23 mouse cellular contexts compared by ENCODE assay signal in the genomic region with DNA sequence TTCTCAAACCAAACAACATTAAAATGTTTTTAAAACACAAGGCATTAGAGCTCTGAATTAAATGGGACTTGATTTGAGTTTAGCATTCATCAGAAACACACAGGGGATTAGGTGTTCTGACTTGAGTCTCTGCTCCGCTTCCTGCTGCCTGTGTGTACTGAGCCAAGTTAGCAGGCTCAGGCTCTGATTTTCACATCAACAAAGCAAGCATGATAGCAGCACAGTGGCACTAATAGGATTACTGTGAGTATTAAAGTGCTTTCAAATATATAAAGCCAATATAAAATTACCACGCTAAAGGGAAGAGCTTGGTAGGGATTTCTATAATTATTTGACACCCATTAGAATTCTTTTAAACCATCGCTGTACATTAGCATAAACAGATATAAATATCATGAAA.
DNase-seq lines count a peak whose midpoint lies in the region; ATAC-seq and TF ChIP-seq lines count a peak whose summit lies in the region.
"Had no signal": no experiment of that assay in that cellular context is flagged by ENCODE, and none has a peak within 500 bp of the region (broad histone marks: within the 10 kb centered on the region; RNA-seq: fewer than 3 reads in every experiment).

No protein-coding gene starts in this region.

- H3K4me3 ChIP-seq in cerebellum, adult 2 months (replicated peaks; ENCODE audit: insufficient read depth, low read depth, low read length) = no peak overlapping the region
- no peak overlapping the region for H3K4me3 ChIP-seq in hindbrain, postnatal 0 days (ENCODE audit: low read length)
- H3K4me3 ChIP-seq in hindbrain, embryonic 10.5 days = no peak overlapping the region
- no peak overlapping the region for H3K4me3 ChIP-seq in forebrain, embryonic 16.5 days (replicated peaks; ENCODE audit: low read length)
- H3K4me3 ChIP-seq in midbrain, postnatal 0 days (ENCODE audit: low read depth, low read length) = no peak overlapping the region
- H3K4me3 ChIP-seq: embryonic facial prominence, embryonic 15.5 days; heart, embryonic 10.5 days; hindbrain, embryonic 13.5 days; kidney, embryonic 15.5 days; neural tube, embryonic 15.5 days; stomach, embryonic 15.5 days had no signal

- peak; percentile 26 to 37 for DNase-seq in cerebellum, postnatal 10 days
- DNase-seq in cerebellum, adult 2 months = no peak
- peak; percentile 47 for DNase-seq in hindbrain, postnatal 0 days (ENCODE audit: low spot score)
- DNase-seq in hindbrain, embryonic 10.5 days (ENCODE audit: low spot score) = no peak
- peak; percentile 56 for DNase-seq in midbrain, postnatal 0 days (ENCODE audit: low spot score)
- DNase-seq in adrenal gland, postnatal 36 days = no peak
- no peak for DNase-seq in gastrocnemius, postnatal 25 days
- DNase-seq: adrenal gland, adult 8-10 months; cerebellum, adult 11 months; liver; right cerebral cortex, postnatal 25 days; thymus, adult 2 months had no signal

- ATAC-seq in hindbrain, postnatal 0 days = 0 out of 2 replicates have a peak, but pooled peaks have one; percentile 59
- ATAC-seq in forebrain, embryonic 16.5 days = peak; percentile 90
- no peak for ATAC-seq in midbrain, postnatal 0 days (ENCODE audit: low FRiP score)
- ATAC-seq: CD4-positive, CD25-positive, alpha-beta regulatory T cell, adult 4 months; intestine, embryonic 16.5 days; lung, postnatal 0 days; Patski had no signal

- no peaks in the 10 kb centered on the region for H3K27me3 ChIP-seq in cerebellum, adult 2 months (ENCODE audit: control insufficient read depth, insufficient read depth, low read length)
- H3K27me3 ChIP-seq in hindbrain, postnatal 0 days (ENCODE audit: insufficient read depth, low read length) = no peaks in the 10 kb centered on the region
- H3K27me3 ChIP-seq in hindbrain, embryonic 10.5 days (ENCODE audit: insufficient read depth, poor library complexity, severe bottlenecking) = no peaks in the 10 kb centered on the region
- no peaks in the 10 kb centered on the region for H3K27me3 ChIP-seq in forebrain, embryonic 16.5 days (replicated peaks; ENCODE audit: control insufficient read depth, insufficient read depth, low read length)
- H3K27me3 ChIP-seq in midbrain, postnatal 0 days (ENCODE audit: insufficient read depth, low read length) = no peaks in the 10 kb centered on the region
- H3K27me3 ChIP-seq: embryonic facial prominence, embryonic 15.5 days; hindbrain, embryonic 13.5 days; kidney, embryonic 15.5 days; neural tube, embryonic 15.5 days; stomach, embryonic 15.5 days had no signal

- H3K4me2 ChIP-seq in hindbrain, postnatal 0 days (ENCODE audit: low read depth, low read length) = no peak overlapping the region
- H3K4me2 ChIP-seq in forebrain, embryonic 16.5 days (ENCODE audit: low read length) = no peak overlapping the region
- H3K4me2 ChIP-seq in midbrain, postnatal 0 days (ENCODE audit: low read depth, low read length, poor library complexity, severe bottlenecking) = no peak overlapping the region
- H3K4me2 ChIP-seq: embryonic facial prominence, embryonic 15.5 days; hindbrain, embryonic 13.5 days; kidney, embryonic 15.5 days; neural tube, embryonic 15.5 days; stomach, embryonic 15.5 days had no signal

- no peaks in the 10 kb centered on the region for H3K4me1 ChIP-seq in cerebellum, adult 2 months (ENCODE audit: control insufficient read depth, insufficient read depth, low read length)
- no peaks in the 10 kb centered on the region for H3K4me1 ChIP-seq in hindbrain, postnatal 0 days (ENCODE audit: insufficient read depth, low read length)
- 0 out of 2 replicates have a peak, but pooled peaks cover 4% of the 10 kb centered on the region for H3K4me1 ChIP-seq in hindbrain, embryonic 10.5 days (replicated peaks)
- H3K4me1 ChIP-seq in forebrain, embryonic 16.5 days (replicated peaks; ENCODE audit: control insufficient read depth, insufficient read depth, low read length) = no peaks in the 10 kb centered on the region; the same call in 1 of the 2 replicates
- no peaks in the 10 kb centered on the region for H3K4me1 ChIP-seq in midbrain, postnatal 0 days (ENCODE audit: insufficient read depth, low read length)
- H3K4me1 ChIP-seq: embryonic facial prominence, embryonic 15.5 days; heart, embryonic 10.5 days; hindbrain, embryonic 13.5 days; kidney, embryonic 15.5 days; neural tube, embryonic 15.5 days; stomach, embryonic 15.5 days had no signal

- TF ChIP-seq POLR2A in cerebellum, adult 2 months (IDR thresholded peaks at IDR 0.05; ENCODE audit: borderline replicate concordance, insufficient read depth, low read length) = no peak

- no peak for TF ChIP-seq CTCF in cerebellum, adult 2 months (IDR thresholded peaks at IDR 0.05; ENCODE audit: borderline replicate concordance, insufficient read depth, low read depth, low read length)
- no peak for TF ChIP-seq CTCF in hindbrain, postnatal 0 days (IDR thresholded peaks at IDR 0.05; ENCODE audit: low read depth)
- TF ChIP-seq CTCF in midbrain, postnatal 0 days (IDR thresholded peaks at IDR 0.05) = no peak

- no peak overlapping the region for H3K27ac ChIP-seq in cerebellum, adult 2 months (ENCODE audit: insufficient read depth, low read length)
- no peak overlapping the region for H3K27ac ChIP-seq in hindbrain, postnatal 0 days
- no peak overlapping the region for H3K27ac ChIP-seq in hindbrain, embryonic 10.5 days
- no peak overlapping the region for H3K27ac ChIP-seq in forebrain, embryonic 16.5 days (ENCODE audit: low read length)
- no peak overlapping the region for H3K27ac ChIP-seq in midbrain, postnatal 0 days (ENCODE audit: low read depth, low read length)
- H3K27ac ChIP-seq: embryonic facial prominence, embryonic 15.5 days; heart, embryonic 10.5 days; hindbrain, embryonic 13.5 days; kidney, embryonic 15.5 days; neural tube, embryonic 15.5 days; stomach, embryonic 15.5 days had no signal

- WGBS in cerebellum, adult 2 months = 39% methylated on average over 3 of the region's 3 CpGs
- 40% methylated on average over 3 of the region's 3 CpGs for WGBS in hindbrain, postnatal 0 days
- 71% methylated on average over 3 of the region's 3 CpGs for WGBS in hindbrain, embryonic 10.5 days
- WGBS in forebrain, embryonic 16.5 days = 9% methylated on average over 3 of the region's 3 CpGs
- 18% methylated on average over 3 of the region's 3 CpGs for WGBS in midbrain, postnatal 0 days

- no peaks in the 10 kb centered on the region for H3K9me3 ChIP-seq in hindbrain, postnatal 0 days (ENCODE audit: low read length)
- H3K9me3 ChIP-seq in hindbrain, embryonic 10.5 days = no peaks in the 10 kb centered on the region
- no peaks in the 10 kb centered on the region for H3K9me3 ChIP-seq in forebrain, embryonic 16.5 days (ENCODE audit: control insufficient read depth, low read length)
- no peaks in the 10 kb centered on the region for H3K9me3 ChIP-seq in midbrain, postnatal 0 days (ENCODE audit: low read length)
- H3K9me3 ChIP-seq: embryonic facial prominence, embryonic 15.5 days; heart, embryonic 10.5 days; hindbrain, embryonic 13.5 days; kidney, embryonic 15.5 days; neural tube, embryonic 15.5 days; stomach, embryonic 15.5 days had no signal

- H3K36me3 ChIP-seq in hindbrain, postnatal 0 days (ENCODE audit: insufficient read depth, low read length) = no peaks in the 10 kb centered on the region
- no peaks in the 10 kb centered on the region for H3K36me3 ChIP-seq in hindbrain, embryonic 10.5 days
- no peaks in the 10 kb centered on the region for H3K36me3 ChIP-seq in forebrain, embryonic 16.5 days (ENCODE audit: control insufficient read depth, insufficient read depth)
- H3K36me3 ChIP-seq in midbrain, postnatal 0 days (ENCODE audit: insufficient read depth, low read length) = no peaks in the 10 kb centered on the region
- H3K36me3 ChIP-seq: embryonic facial prominence, embryonic 15.5 days; heart, embryonic 10.5 days; hindbrain, embryonic 13.5 days; kidney, embryonic 15.5 days; neural tube, embryonic 15.5 days; stomach, embryonic 15.5 days had no signal

- H3K9ac ChIP-seq in hindbrain, postnatal 0 days (replicated peaks; ENCODE audit: low read length) = no peak overlapping the region
- H3K9ac ChIP-seq in forebrain, embryonic 16.5 days (replicated peaks; ENCODE audit: low read depth, low read length) = no peak overlapping the region
- no peak overlapping the region for H3K9ac ChIP-seq in midbrain, postnatal 0 days (replicated peaks; ENCODE audit: low read length, poor library complexity, severe bottlenecking)
- H3K9ac ChIP-seq: embryonic facial prominence, embryonic 15.5 days; hindbrain, embryonic 13.5 days; kidney, embryonic 15.5 days; neural tube, embryonic 15.5 days; stomach, embryonic 15.5 days had no signal

Comparison
In these comparisons a context has a peak if more than half of its experiments do, and no peak if none do; other contexts are left out.
1. DNase-seq: peak in cerebellum, postnatal 10 days (2 of 2), hindbrain, postnatal 0 days (single experiment) and midbrain, postnatal 0 days (single experiment); none in cerebellum, adult 2 months (0 of 2), hindbrain, embryonic 10.5 days (single experiment), adrenal gland, postnatal 36 days (0 of 2) and gastrocnemius, postnatal 25 days (single experiment).